Mouse (Mus musculus) kidney, postnatal 0 days (tissue): ENCODE results near the gene A2ml1. TPM values are rescaled to one million over a fixed set of nuclear protein-coding genes. Genes with fewer than 3 reads are reported as not detected.

Experiments used
- ATAC-seq: fragments of 200-750 bp; cut with Nextera tagmentation; replicated peaks from 2 replicates; pipeline ENCODE4 v1.8.0; 2017; ENCODE audit warnings: low read depth, moderate number of reproducible peaks, moderate TSS enrichment, moderate library complexity; ENCODE audit not compliant: low FRiP score
- DNase-seq: peaks from one replicate; pipeline ENCODE4 v3.0.0-alpha.2; 2016; ENCODE audit warnings: low spot score
- H3K27ac ChIP-seq: fragments of 300-500 bp; sonication (generic); 2 replicates; pipeline ENCODE4 v1.5.1; 2014; ENCODE audit warnings: mild to moderate bottlenecking
- H3K27me3 ChIP-seq: fragments of 300-500 bp; sonication (generic); 2 replicates; pipeline ENCODE4 v1.6.1; 2014; ENCODE audit warnings: low read length, mixed read lengths; ENCODE audit not compliant: insufficient read depth
- H3K36me3 ChIP-seq: fragments of 300-500 bp; sonication (generic); 2 replicates; pipeline ENCODE4 v1.6.1; 2014; ENCODE audit warnings: low read length, mixed read lengths; ENCODE audit not compliant: insufficient read depth
- H3K4me1 ChIP-seq: fragments of 300-500 bp; sonication (generic); replicated peaks from 2 replicates; pipeline ENCODE4 v1.6.1; 2014; ENCODE audit warnings: antibody characterized with exemption, low read length, mixed read lengths; ENCODE audit not compliant: insufficient read depth
- H3K4me2 ChIP-seq: fragments of 300-500 bp; sonication (generic); 2 replicates; pipeline ENCODE4 v1.6.1; 2014; ENCODE audit warnings: mild to moderate bottlenecking, low read length, moderate library complexity, mixed read lengths
- H3K4me3 ChIP-seq: fragments of 300-500 bp; sonication (generic); replicated peaks from 2 replicates; pipeline ENCODE4 v1.5.1; 2014; ENCODE audit warnings: low read depth, low read length
- H3K9ac ChIP-seq: fragments of 300-500 bp; sonication (generic); 2 replicates; pipeline ENCODE4 v1.6.1; 2014; ENCODE audit warnings: low read depth, low read length
- H3K9me3 ChIP-seq: fragments of 300-500 bp; sonication (generic); replicated peaks from 2 replicates; pipeline ENCODE4 v1.6.1; 2016; ENCODE audit warnings: low read length, inconsistent platforms, mixed read lengths
- CTCF ChIP-seq: IDR thresholded peaks from 2 replicates; pipeline ENCODE4 v1.5.1; 2016; ENCODE audit warnings: antibody characterized with exemption, low read depth, mild to moderate bottlenecking, moderate library complexity
- WGBS: fragments of 180-500 bp; shearing (Covaris S2); extraction: QIAGEN DNeasy Blood & Tissue Kit; methylation state at CpG from one replicate; pipeline ENCODE4 v1.1.7; 2014; 5-methylcytosine and 5-hydroxymethylcytosine counted together
- polyA plus RNA-seq: library from polyadenylated mRNA; unstranded; fragments of >200 nt; fragmentation: Nextera tagmentation; extraction: Ambion mirVana; gene quantifications from 2 replicates; pipeline ENCODE4 v1.2.1, GENCODE M21; 2015

A2ml1 gene
- polyA plus RNA-seq, 1 experiment from 2014 or later = 0.84 TPM

- Histone ChIP-seq H3K36me3 (no peaks in the 10 kb centered on the region), H3K27me3 (no peaks in the 10 kb centered on the region), H3K27ac (no peak overlapping the region), H3K9ac (no peak overlapping the region), H3K4me2 (no peak overlapping the region), H3K4me1 (no peaks in the 10 kb centered on the region), H3K4me3 (no peak overlapping the region), H3K9me3 (no peaks in the 10 kb centered on the region)
- 67% methylated on average over 13 of the region's 13 CpGs for WGBS
- no peak for DNase-seq
- no peak for ATAC-seq
- no peak for TF ChIP-seq CTCF
Measured at GRCm38 (mm10) chr6:128543226-128543625, 38.2 kb downstream of the A2ml1 start.

DNA sequence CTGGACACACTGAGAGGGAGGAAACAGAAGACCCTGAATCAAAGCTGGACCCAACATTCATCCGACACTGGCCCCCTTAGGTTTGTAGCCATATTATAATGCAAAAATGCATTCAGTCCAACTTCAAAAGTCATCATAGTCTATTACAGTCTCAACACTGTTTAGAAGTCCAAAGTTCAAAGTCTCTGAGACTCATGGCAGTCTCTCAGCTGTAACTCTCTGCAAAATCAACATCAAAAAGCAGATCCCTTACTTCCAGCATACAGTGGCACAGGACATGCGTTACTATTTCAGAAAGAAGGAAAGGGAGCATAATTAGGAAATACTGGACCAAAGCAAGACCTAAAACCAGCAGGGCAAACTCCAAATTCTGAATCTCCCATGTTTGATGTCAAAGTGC, 46.2 kb downstream of the A2ml1 start:
- no peak for TF ChIP-seq CTCF
- H3K27ac ChIP-seq = no peak overlapping the region
- ATAC-seq (no peak), DNase-seq (no peak)
- no peaks in the 10 kb centered on the region for H3K36me3 ChIP-seq
- H3K9me3 ChIP-seq = no peaks in the 10 kb centered on the region
- H3K4me1 ChIP-seq = no peaks in the 10 kb centered on the region
- no peak overlapping the region for H3K4me2 ChIP-seq
- H3K9ac ChIP-seq = no peak overlapping the region
- H3K4me3 ChIP-seq = no peak overlapping the region
- H3K27me3 ChIP-seq = no peaks in the 10 kb centered on the region
- 84% methylated on average over 2 of the region's 2 CpGs for whole genome bisulfite sequencing

DNA sequence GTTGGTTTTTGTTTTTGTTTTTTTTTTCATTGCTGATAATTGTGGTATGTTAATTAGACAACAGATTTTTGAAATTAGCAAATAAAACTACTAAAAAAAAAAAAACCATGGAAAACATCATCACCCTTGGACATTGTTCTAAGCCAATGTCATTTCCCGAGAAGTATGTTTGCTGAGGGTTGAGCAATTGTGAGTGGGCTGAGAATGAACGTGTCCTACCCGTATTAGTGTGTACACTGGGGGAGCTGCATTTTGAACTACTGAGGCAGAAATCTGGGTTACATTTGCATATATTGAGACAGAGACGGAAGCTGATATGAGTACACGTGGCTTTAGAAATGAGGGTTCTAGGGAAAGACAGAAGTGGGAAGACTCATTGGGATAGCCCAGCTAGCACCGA, 48.1 kb downstream of the A2ml1 start:
- Histone ChIP-seq H3K4me2 (no peak overlapping the region), H3K27ac (no peak overlapping the region), H3K36me3 (no peaks in the 10 kb centered on the region), H3K4me3 (no peak overlapping the region), H3K9ac (no peak overlapping the region), H3K4me1 (no peaks in the 10 kb centered on the region), H3K27me3 (no peaks in the 10 kb centered on the region), H3K9me3 (no peaks in the 10 kb centered on the region)
- ATAC-seq = no peak
- TF ChIP-seq CTCF = no peak
- DNase-seq = no peak
- 89% methylated on average over 6 of the region's 6 CpGs for WGBS

GRCm38 (mm10) chr6:128532701-128533100, 48.7 kb downstream of the A2ml1 start:
- Histone ChIP-seq H3K27me3 (no peaks in the 10 kb centered on the region), H3K9ac (no peak overlapping the region), H3K4me1 (no peaks in the 10 kb centered on the region), H3K36me3 (no peaks in the 10 kb centered on the region), H3K4me2 (no peak overlapping the region), H3K27ac (no peak overlapping the region), H3K4me3 (no peak overlapping the region), H3K9me3 (no peaks in the 10 kb centered on the region)
- no peak for DNase-seq
- no peak for ATAC-seq
- TF ChIP-seq CTCF = no peak
- WGBS = 86% methylated on average over 9 of the region's 9 CpGs

DNA sequence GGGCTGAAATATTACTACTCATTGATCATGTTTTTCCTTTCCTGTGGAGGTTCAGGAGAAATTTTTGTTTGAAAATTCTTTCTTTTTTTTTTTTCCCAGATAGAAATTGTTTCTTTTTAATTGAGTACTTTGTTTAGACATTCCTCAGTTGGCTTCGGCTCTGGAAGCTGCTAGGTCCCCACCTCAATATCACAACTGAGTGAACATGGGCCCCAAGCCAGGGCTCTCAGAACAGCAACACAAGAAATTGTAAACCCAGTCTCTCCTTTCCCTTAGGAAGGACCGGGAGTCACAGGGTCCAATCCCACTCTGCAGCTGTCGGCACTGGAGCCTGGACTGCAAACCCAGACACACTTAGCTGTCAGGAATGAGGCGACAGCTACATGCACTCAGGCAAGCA, 52.9 kb downstream of the A2ml1 start:
- no peak overlapping the region for H3K27ac ChIP-seq
- WGBS = 40% methylated on average over 4 of the region's 4 CpGs
- H3K9ac ChIP-seq = no peak overlapping the region
- H3K9me3 ChIP-seq = no peaks in the 10 kb centered on the region
- no peaks in the 10 kb centered on the region for H3K4me1 ChIP-seq
- ATAC-seq (no peak), DNase-seq (no peak)
- H3K36me3 ChIP-seq = no peaks in the 10 kb centered on the region
- H3K4me3 ChIP-seq = no peak overlapping the region
- no peaks in the 10 kb centered on the region for H3K27me3 ChIP-seq
- TF ChIP-seq CTCF = no peak
- no peak overlapping the region for H3K4me2 ChIP-seq

DNA sequence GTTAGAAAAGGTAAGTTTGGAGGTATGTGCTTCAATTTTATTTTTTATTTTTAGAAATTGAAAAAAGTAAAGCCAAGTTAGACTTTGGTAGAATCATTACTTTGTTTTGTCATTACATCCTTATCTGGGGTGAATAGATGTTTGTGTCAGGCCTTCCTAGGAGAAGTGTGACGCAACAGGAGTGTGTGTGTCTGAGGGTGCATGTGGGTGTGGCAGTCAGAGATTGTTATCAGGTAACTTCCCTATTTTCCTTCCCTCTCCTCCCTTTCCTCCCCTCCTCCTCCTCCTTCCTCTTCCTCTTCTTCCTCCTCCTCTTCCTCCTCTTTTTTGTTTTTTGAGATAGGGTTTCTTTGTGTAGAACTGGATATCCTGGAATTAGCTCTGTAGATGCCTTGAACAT, 54.3 kb downstream of the A2ml1 start:
- no peak for TF ChIP-seq CTCF
- no peaks in the 10 kb centered on the region for H3K36me3 ChIP-seq

DNA sequence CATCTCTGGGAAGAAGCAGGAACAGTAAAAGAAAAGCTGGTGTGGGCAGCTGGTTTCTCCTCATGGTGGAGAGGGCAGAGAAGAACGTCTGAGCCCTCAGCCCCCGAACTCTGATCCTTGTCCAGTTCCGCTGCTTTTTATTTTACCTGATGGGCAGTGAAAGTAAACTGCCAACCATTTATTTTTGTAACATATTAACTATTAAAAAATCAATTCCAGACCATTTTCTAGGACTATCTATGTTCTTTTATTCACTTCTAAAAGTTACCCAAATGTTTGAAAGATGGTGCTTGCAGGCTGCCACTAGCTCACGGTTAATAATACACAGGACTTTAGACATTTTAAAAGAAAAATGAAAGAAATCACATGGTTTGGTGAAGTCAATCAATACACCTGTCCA, 54.8 kb downstream of the A2ml1 start, which contains the start of gene Pzp:
TSS of gene Pzp (minus strand) at position 120 of the 400 bp plus-strand sequence.
- H3K4me2 ChIP-seq = no peak within 1 kb of the TSS
- H3K9me3 ChIP-seq = no peaks in the 10 kb centered on the region
- 83% methylated on average over 4 of the region's 4 CpGs for WGBS
- TF ChIP-seq CTCF = no peak
- H3K27ac ChIP-seq = no peak within 1 kb of the TSS
- H3K4me1 ChIP-seq = no peaks in the 10 kb centered on the region
- ATAC-seq = no peak
- H3K36me3 ChIP-seq = no peaks in the 10 kb centered on the region
- DNase-seq = no peak
- H3K4me3 ChIP-seq = no peak within 1 kb of the TSS
- no peaks in the 10 kb centered on the region for H3K27me3 ChIP-seq
- no peak within 1 kb of the TSS for H3K9ac ChIP-seq

More for the DNA sequence above, 54.3 kb downstream of the A2ml1 start:
- Histone ChIP-seq H3K4me1 (no peaks in the 10 kb centered on the region), H3K4me2 (no peak overlapping the region), H3K4me3 (no peak overlapping the region), H3K9me3 (no peaks in the 10 kb centered on the region), H3K9ac (no peak overlapping the region), H3K27ac (no peak overlapping the region), H3K27me3 (no peaks in the 10 kb centered on the region)
- WGBS = 74% methylated on average over 1 of the region's 1 CpGs
- ATAC-seq (no peak), DNase-seq (no peak)
